Mouse (Mus musculus) hindbrain, embryonic 10.5 days (tissue): Measurements from ENCODE around the gene Hoxa4. TPM values are rescaled to one million over a fixed set of nuclear protein-coding genes. Genes with fewer than 3 reads are reported as not detected.
A peak's percentile ranks its signal among the peaks of the same experiment; 100 is the strongest.

Experiments
- DNase-seq: peaks from one replicate; pipeline ENCODE4 v3.0.0-alpha.2; 2017; ENCODE audit warnings: low spot score
- H3K27ac ChIP-seq: fragments of 300-500 bp; sonication (generic); 2 replicates; pipeline ENCODE4 v1.5.1; 2016; ENCODE audit warnings: mild to moderate bottlenecking, moderate library complexity
- H3K27me3 ChIP-seq: fragments of 300-500 bp; sonication (generic); 2 replicates; pipeline ENCODE4 v1.6.1; 2016; ENCODE audit warnings: mild to moderate bottlenecking; ENCODE audit not compliant: poor library complexity, insufficient read depth, severe bottlenecking
- H3K36me3 ChIP-seq: fragments of 300-500 bp; sonication (generic); 2 replicates; pipeline ENCODE4 v1.6.1; 2016; ENCODE audit warnings: mild to moderate bottlenecking, moderate library complexity
- H3K4me1 ChIP-seq: fragments of 300-500 bp; sonication (generic); replicated peaks from 2 replicates; pipeline ENCODE4 v1.6.1; 2016; ENCODE audit warnings: mild to moderate bottlenecking
- H3K4me3 ChIP-seq: fragments of 300-500 bp; sonication (generic); 2 replicates; pipeline ENCODE4 v1.5.1; 2016; ENCODE audit warnings: mild to moderate bottlenecking, moderate library complexity
- H3K9me3 ChIP-seq: fragments of 300-500 bp; sonication (generic); 2 replicates; pipeline ENCODE4 v1.6.1; 2016; ENCODE audit warnings: mild to moderate bottlenecking, moderate library complexity
- WGBS: fragments of 180-500 bp; shearing (Covaris S2); methylation state at CpG from one replicate; pipeline ENCODE4 v1.1.7; 2016; 5-methylcytosine and 5-hydroxymethylcytosine counted together
- polyA plus RNA-seq: library from polyadenylated mRNA; unstranded; fragments of >200 nt; fragmentation: Nextera tagmentation; extraction: Ambion mirVana; gene quantifications from 2 replicates; pipeline ENCODE4 v1.2.1, GENCODE M21; 2016

Gene Hoxa4
- polyA plus RNA-seq, 1 experiment from 2014 or later, result 4.3 TPM

GRCm38 (mm10) chr6:52166431-52167077, 25.0 kb downstream of the Hoxa4 start:
- Histone ChIP-seq H3K36me3 (no peaks in the 10 kb centered on the region; the same call in 1 of the 2 replicates), H3K4me3 (peak overlapping the region; percentile 81), H3K27ac (peak overlapping the region; percentile 95), H3K9me3 (no peaks in the 10 kb centered on the region), H3K27me3 (peaks cover 100% of the 10 kb centered on the region), H3K4me1 (peaks cover 21% of the 10 kb centered on the region)
- 3% methylated on average over 4 of the region's 4 CpGs for WGBS
- peak; percentile 50 for DNase-seq

GRCm38 (mm10) chr6:52165441-52166370, 25.8 kb downstream of the Hoxa4 start:
- DNase-seq, result peak; percentile 64
- under 1% methylated on average over 28 of the region's 28 CpGs for WGBS
- peak overlapping the region; percentile 95 for H3K27ac ChIP-seq
- H3K4me3 ChIP-seq, result peak overlapping the region; percentile 81
- H3K4me1 ChIP-seq, result peaks cover 15% of the 10 kb centered on the region
- peaks cover 100% of the 10 kb centered on the region for H3K27me3 ChIP-seq
- no peaks in the 10 kb centered on the region; the same call in 1 of the 2 replicates for H3K36me3 ChIP-seq
- no peaks in the 10 kb centered on the region for H3K9me3 ChIP-seq

- Histone ChIP-seq H3K4me1 (peaks cover 15% of the 10 kb centered on the region), H3K4me3 (peak within 1 kb of the TSS; percentile 81), H3K27ac (peak within 1 kb of the TSS; percentile 95), H3K27me3 (peaks cover 100% of the 10 kb centered on the region), H3K36me3 (no peaks in the 10 kb centered on the region; the same call in 1 of the 2 replicates), H3K9me3 (no peaks in the 10 kb centered on the region)
- WGBS, result under 1% methylated on average over 25 of the region's 25 CpGs
- DNase-seq, result peak; percentile 83
Measured at GRCm38 (mm10) chr6:52164626-52165440, 26.7 kb downstream of the Hoxa4 start, which contains the start of gene Hoxa2. Gene Hoxa2 (minus strand): TSS chr6:52164831.

- DNase-seq, result peak; percentile 77
- Histone ChIP-seq H3K4me3 (peak overlapping the region; percentile 81), H3K27me3 (peaks cover 100% of the 10 kb centered on the region), H3K9me3 (no peaks in the 10 kb centered on the region), H3K4me1 (peaks cover 21% of the 10 kb centered on the region), H3K36me3 (no peaks in the 10 kb centered on the region; the same call in 1 of the 2 replicates), H3K27ac (peak overlapping the region; percentile 95)
- WGBS, result under 1% methylated on average over 39 of the region's 39 CpGs
Measured at GRCm38 (mm10) chr6:52164051-52164625, 27.4 kb downstream of the Hoxa4 start.

GRCm38 (mm10) chr6:52163366-52164031, 28.1 kb downstream of the Hoxa4 start:
- under 1% methylated on average over 17 of the region's 17 CpGs for WGBS
- H3K4me3 ChIP-seq, result peak overlapping the region; percentile 81
- peak overlapping the region; percentile 95 for H3K27ac ChIP-seq

GRCm38 (mm10) chr6:52162611-52163365, 28.8 kb downstream of the Hoxa4 start:
- Histone ChIP-seq H3K36me3 (no peaks in the 10 kb centered on the region; the same call in 1 of the 2 replicates), H3K4me3 (peak overlapping the region; percentile 81), H3K27ac (peak overlapping the region; percentile 95), H3K4me1 (peaks cover 35% of the 10 kb centered on the region), H3K9me3 (no peaks in the 10 kb centered on the region), H3K27me3 (peaks cover 100% of the 10 kb centered on the region)
- DNase-seq, result peak; percentile 52
- 1% methylated on average over 14 of the region's 14 CpGs for WGBS

More at GRCm38 (mm10) chr6:52163366-52164031, 28.1 kb downstream of the Hoxa4 start:
- H3K4me1 ChIP-seq, result peaks cover 28% of the 10 kb centered on the region
- peak; percentile 73 for DNase-seq
- no peaks in the 10 kb centered on the region; the same call in 1 of the 2 replicates for H3K36me3 ChIP-seq
- H3K9me3 ChIP-seq, result no peaks in the 10 kb centered on the region
- H3K27me3 ChIP-seq, result peaks cover 100% of the 10 kb centered on the region

- H3K27me3 ChIP-seq, result peaks cover 100% of the 10 kb centered on the region
- WGBS, result 3% methylated on average over 1 of the region's 1 CpGs
- H3K4me3 ChIP-seq, result peak overlapping the region; percentile 81
- peaks cover 36% of the 10 kb centered on the region for H3K4me1 ChIP-seq
- no peaks in the 10 kb centered on the region; the same call in 1 of the 2 replicates for H3K36me3 ChIP-seq
- DNase-seq, result peak; percentile 3
- peak overlapping the region; percentile 95 for H3K27ac ChIP-seq
- no peaks in the 10 kb centered on the region for H3K9me3 ChIP-seq
Measured at GRCm38 (mm10) chr6:52162093-52162380, 29.5 kb downstream of the Hoxa4 start.

GRCm38 (mm10) chr6:52161336-52162092, 30.0 kb downstream of the Hoxa4 start:
- Histone ChIP-seq H3K4me3 (peak overlapping the region; percentile 81), H3K36me3 (no peaks in the 10 kb centered on the region; the same call in 1 of the 2 replicates), H3K4me1 (peaks cover 36% of the 10 kb centered on the region), H3K27me3 (peaks cover 100% of the 10 kb centered on the region), H3K27ac (peak overlapping the region; percentile 95), H3K9me3 (no peaks in the 10 kb centered on the region)
- 4% methylated on average over 8 of the region's 8 CpGs for WGBS
- DNase-seq, result peak; percentile 54

GRCm38 (mm10) chr6:52160511-52161335, 30.8 kb downstream of the Hoxa4 start:
- H3K4me1 ChIP-seq, result peaks cover 36% of the 10 kb centered on the region
- 1% methylated on average over 30 of the region's 30 CpGs for WGBS
- H3K9me3 ChIP-seq, result no peaks in the 10 kb centered on the region
- H3K27ac ChIP-seq, result peak overlapping the region; percentile 95
- H3K36me3 ChIP-seq, result no peaks in the 10 kb centered on the region; the same call in 1 of the 2 replicates
- H3K27me3 ChIP-seq, result peaks cover 100% of the 10 kb centered on the region
- peak overlapping the region; percentile 81 for H3K4me3 ChIP-seq
- DNase-seq, result peak; percentile 62

GRCm38 (mm10) chr6:52159979-52160378, 31.6 kb downstream of the Hoxa4 start:
- Histone ChIP-seq H3K36me3 (no peaks in the 10 kb centered on the region; the same call in 1 of the 2 replicates), H3K9me3 (no peaks in the 10 kb centered on the region), H3K4me1 (peaks cover 36% of the 10 kb centered on the region), H3K27ac (peak overlapping the region; percentile 95), H3K27me3 (peaks cover 100% of the 10 kb centered on the region), H3K4me3 (peak overlapping the region; percentile 81)
- WGBS, result 3% methylated on average over 9 of the region's 9 CpGs
- peak; percentile 47 for DNase-seq
